Mouse (Mus musculus) small intestine, adult 2 months (tissue): ENCODE measurements around the gene Dnajb11.

Experiments
- CTCF ChIP-seq: fragments of 200-500 bp; IDR thresholded peaks from 2 replicates; pipeline ENCODE4 v1.5.1; 2012; ENCODE audit warnings: low read depth, mild to moderate bottlenecking, control low read depth, inconsistent platforms, low read length, moderate library complexity, mixed read lengths; ENCODE audit not compliant: insufficient replicate concordance, insufficient read length; ENCODE audit errors: extremely low read depth
- POLR2A ChIP-seq: fragments of 200-500 bp; IDR thresholded peaks from 2 replicates; pipeline ENCODE4 v1.6.1; 2012; ENCODE audit warnings: low read depth, mild to moderate bottlenecking, control low read depth, inconsistent platforms, low read length, moderate library complexity

DNA sequence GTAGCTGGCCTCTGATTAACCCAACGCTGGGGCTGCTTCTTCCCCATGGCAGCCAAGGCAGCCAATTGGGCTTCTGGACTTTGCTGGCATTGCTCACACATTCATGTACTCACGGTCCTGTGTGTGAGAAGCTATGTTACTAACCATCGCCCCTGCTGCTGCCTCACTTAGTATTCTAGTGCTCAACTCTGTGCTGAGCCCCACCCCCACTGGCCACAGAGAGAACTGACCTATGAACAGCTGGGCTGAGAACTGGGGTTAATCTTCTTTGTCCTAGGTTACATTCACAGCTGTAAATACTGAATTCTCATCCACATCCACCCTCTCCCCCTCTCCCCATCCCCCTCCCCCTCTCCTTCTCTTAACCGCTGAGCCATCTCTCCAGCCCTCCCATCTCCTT is 31.2 kb downstream of the Dnajb11 start:
- TF ChIP-seq POLR2A (no peak), CTCF (no peak)
